Mouse (Mus musculus): ENCODE results near the gene Mt4.

GRCm38 (mm10) chr8:94107871-94108270 is 29.1 kb upstream of the Mt4 start:
- TF ChIP-seq EP300 (IDR thresholded peaks at IDR 0.05; ENCODE audit: low read depth) (no peak), CTCF (IDR thresholded peaks at IDR 0.05; ENCODE audit: low read depth) (no peak)

Measured in heart, postnatal 0 days (tissue).